Mouse (Mus musculus): ENCODE results near the gene Clrn3. TPM values are rescaled to one million over a fixed set of nuclear protein-coding genes. Genes with fewer than 3 reads are reported as not detected.

Gene Clrn3
- polyA plus RNA-seq (2015; fragmentation: Nextera tagmentation; extraction: Ambion mirVana): not detected in 2 replicates

DNA sequence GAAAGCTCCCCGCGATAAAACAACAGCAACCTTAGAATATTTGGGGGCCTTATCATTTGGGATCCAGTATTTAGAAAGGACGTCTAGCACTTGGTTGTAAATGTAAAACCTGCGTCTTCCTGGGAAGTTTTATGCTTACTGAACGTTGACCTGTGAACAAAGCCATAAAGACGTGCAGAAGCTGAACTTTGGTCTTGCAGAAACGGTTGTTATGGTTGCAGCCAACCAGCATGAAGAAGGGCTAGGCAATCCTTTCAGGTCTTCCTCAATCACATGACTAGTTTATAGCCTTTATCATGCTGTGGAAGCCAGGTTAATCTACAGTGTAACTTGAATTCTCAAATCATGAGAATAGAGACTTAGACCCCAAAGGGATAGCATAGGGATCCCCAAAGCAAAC is at the start of gene Clrn3:
Clrn3 (minus strand) TSS at position 140 of the 400 bp plus-strand sequence.

GRCm38 (mm10) chr7:135537341-135537901 is 9.0 kb upstream of the Clrn3 start, which contains the start of gene Ptpre:
Gene Ptpre (plus strand): TSS chr7:135537481.

MicroRNAs encoded within 50 kb of the gene (microRNA counts, 519-probe panel; counts per million panel counts)
- 88.3 counts per million for microRNA mmu-miR-1962

Other genes with a start within 250 kb of the Clrn3 start
- gene Foxi2, start 118.3 kb downstream of the Clrn3 start, polyA plus RNA-seq (2015; fragmentation: Nextera tagmentation; extraction: Ambion mirVana): not detected in 2 replicates
- 13.6 and 17.4 TPM in 2 replicates for gene Ptpre, start 8.8 kb upstream of the Clrn3 start, polyA plus RNA-seq (2015; fragmentation: Nextera tagmentation; extraction: Ambion mirVana)
- gene Mki67, start 187.7 kb upstream of the Clrn3 start, polyA plus RNA-seq (2015; fragmentation: Nextera tagmentation; extraction: Ambion mirVana): 77.6 and 85.7 TPM in 2 replicates

Data from spleen, postnatal 0 days (tissue).